Mouse (Mus musculus): ENCODE data around the gene Trmt10a. TPM values are rescaled to one million over a fixed set of nuclear protein-coding genes. Genes with fewer than 3 reads are reported as not detected.

Gene Trmt10a
- total and polyA plus RNA-seq, 2 experiments, result 1.0 to 3.8 TPM

GRCm38 (mm10) chr3:138116871-138117270 is 26.4 kb upstream of the Trmt10a start:
- Histone ChIP-seq H3K79me2 (ENCODE audit: control insufficient read depth, insufficient read depth, low read length) (no peaks in the 10 kb centered on the region; the same call in 1 of the 2 replicates), H3K9ac (ENCODE audit: low read depth, low read length) (no peak overlapping the region), H3K36me3 (ENCODE audit: control insufficient read depth, insufficient read depth, low read length) (peaks cover 83% of the 10 kb centered on the region), H3K27me3 (ENCODE audit: control insufficient read depth, insufficient read depth, low read length) (no peaks in the 10 kb centered on the region), H3K4me3 (ENCODE audit: insufficient read depth, low read depth, low read length) (no peak overlapping the region), H3K4me1 (ENCODE audit: control insufficient read depth, insufficient read depth, low read length) (no peaks in the 10 kb centered on the region), H3K27ac (replicated peaks; ENCODE audit: insufficient read depth, low read depth, low read length) (no peak overlapping the region)
- 90% methylated on average over 4 of the region's 4 CpGs for WGBS
- TF ChIP-seq CTCF (IDR thresholded peaks at IDR 0.05; ENCODE audit: low read depth, low read length), result no peak
- no peak for TF ChIP-seq POLR2A (IDR thresholded peaks at IDR 0.05; ENCODE audit: extremely low read depth, insufficient read depth, low read length)
- no peak for DNase-seq (ENCODE audit: extremely low read depth, low read depth, low spot score)

GRCm38 (mm10) chr3:138118392-138118791 is 24.9 kb upstream of the Trmt10a start:
- TF ChIP-seq CTCF (IDR thresholded peaks at IDR 0.05; ENCODE audit: low read depth, low read length) (no peak), POLR2A (IDR thresholded peaks at IDR 0.05; ENCODE audit: extremely low read depth, insufficient read depth, low read length) (no peak)
- WGBS, result 73% methylated on average over 6 of the region's 6 CpGs
- Histone ChIP-seq H3K36me3 (ENCODE audit: control insufficient read depth, insufficient read depth, low read length) (peaks cover 89% of the 10 kb centered on the region), H3K9ac (ENCODE audit: low read depth, low read length) (no peak overlapping the region), H3K4me1 (ENCODE audit: control insufficient read depth, insufficient read depth, low read length) (no peaks in the 10 kb centered on the region), H3K4me3 (ENCODE audit: insufficient read depth, low read depth, low read length) (no peak overlapping the region; the same call in 1 of the 2 replicates), H3K27me3 (ENCODE audit: control insufficient read depth, insufficient read depth, low read length) (no peaks in the 10 kb centered on the region), H3K27ac (replicated peaks; ENCODE audit: insufficient read depth, low read depth, low read length) (no peak overlapping the region), H3K79me2 (ENCODE audit: control insufficient read depth, insufficient read depth, low read length) (no peaks in the 10 kb centered on the region; the same call in 1 of the 2 replicates)
- no peak for DNase-seq (ENCODE audit: extremely low read depth, low read depth, low spot score)

GRCm38 (mm10) chr3:138118831-138119230 is 24.4 kb upstream of the Trmt10a start:
- WGBS, result 83% methylated on average over 14 of the region's 14 CpGs
- no peak overlapping the region for H3K27ac ChIP-seq (replicated peaks; ENCODE audit: insufficient read depth, low read depth, low read length)
- no peaks in the 10 kb centered on the region for H3K27me3 ChIP-seq (ENCODE audit: control insufficient read depth, insufficient read depth, low read length)
- H3K4me3 ChIP-seq (ENCODE audit: insufficient read depth, low read depth, low read length), result peak overlapping the region; percentile 49
- no peaks in the 10 kb centered on the region; the same call in 1 of the 2 replicates for H3K79me2 ChIP-seq (ENCODE audit: control insufficient read depth, insufficient read depth, low read length)
- H3K36me3 ChIP-seq (ENCODE audit: control insufficient read depth, insufficient read depth, low read length), result peaks cover 89% of the 10 kb centered on the region
- TF ChIP-seq POLR2A (IDR thresholded peaks at IDR 0.05; ENCODE audit: extremely low read depth, insufficient read depth, low read length) (no peak), CTCF (IDR thresholded peaks at IDR 0.05; ENCODE audit: low read depth, low read length) (no peak)
- no peaks in the 10 kb centered on the region for H3K4me1 ChIP-seq (ENCODE audit: control insufficient read depth, insufficient read depth, low read length)
- no peak for DNase-seq (ENCODE audit: extremely low read depth, low read depth, low spot score)
- no peak overlapping the region for H3K9ac ChIP-seq (ENCODE audit: low read depth, low read length)

GRCm38 (mm10) chr3:138119444-138120105 is 23.7 kb upstream of the Trmt10a start:
- TF ChIP-seq CTCF (IDR thresholded peaks at IDR 0.05; ENCODE audit: low read depth, low read length) (no peak), POLR2A (IDR thresholded peaks at IDR 0.05; ENCODE audit: extremely low read depth, insufficient read depth, low read length) (no peak)
- Histone ChIP-seq H3K36me3 (ENCODE audit: control insufficient read depth, insufficient read depth, low read length) (peaks cover 89% of the 10 kb centered on the region), H3K4me3 (ENCODE audit: insufficient read depth, low read depth, low read length) (no peak overlapping the region), H3K27ac (replicated peaks; ENCODE audit: insufficient read depth, low read depth, low read length) (no peak overlapping the region), H3K4me1 (ENCODE audit: control insufficient read depth, insufficient read depth, low read length) (no peaks in the 10 kb centered on the region), H3K9ac (ENCODE audit: low read depth, low read length) (no peak overlapping the region), H3K79me2 (ENCODE audit: control insufficient read depth, insufficient read depth, low read length) (no peaks in the 10 kb centered on the region; the same call in 1 of the 2 replicates), H3K27me3 (ENCODE audit: control insufficient read depth, insufficient read depth, low read length) (no peaks in the 10 kb centered on the region)
- WGBS, result 90% methylated on average over 16 of the region's 16 CpGs
- DNase-seq (ENCODE audit: extremely low read depth, low read depth, low spot score), result no peak

- Histone ChIP-seq H3K4me3 (ENCODE audit: insufficient read depth, low read depth, low read length) (no peak overlapping the region), H3K4me1 (ENCODE audit: control insufficient read depth, insufficient read depth, low read length) (no peaks in the 10 kb centered on the region), H3K27ac (replicated peaks; ENCODE audit: insufficient read depth, low read depth, low read length) (no peak overlapping the region), H3K36me3 (ENCODE audit: control insufficient read depth, insufficient read depth, low read length) (peaks cover 88% of the 10 kb centered on the region), H3K9ac (ENCODE audit: low read depth, low read length) (no peak overlapping the region), H3K79me2 (ENCODE audit: control insufficient read depth, insufficient read depth, low read length) (peaks cover 7% of the 10 kb centered on the region), H3K27me3 (ENCODE audit: control insufficient read depth, insufficient read depth, low read length) (no peaks in the 10 kb centered on the region)
- TF ChIP-seq POLR2A (IDR thresholded peaks at IDR 0.05; ENCODE audit: extremely low read depth, insufficient read depth, low read length) (no peak), CTCF (IDR thresholded peaks at IDR 0.05; ENCODE audit: low read depth, low read length) (no peak)
- 77% methylated on average over 2 of the region's 2 CpGs for WGBS
- DNase-seq (ENCODE audit: extremely low read depth, low read depth, low spot score), result no peak
These were observed 21.8 kb upstream of the Trmt10a start for GRCm38 (mm10) chr3:138121461-138121860.

- Histone ChIP-seq H3K4me1 (ENCODE audit: control insufficient read depth, insufficient read depth, low read length) (peaks cover 12% of the 10 kb centered on the region), H3K36me3 (ENCODE audit: control insufficient read depth, insufficient read depth, low read length) (peaks cover 67% of the 10 kb centered on the region), H3K27ac (replicated peaks; ENCODE audit: insufficient read depth, low read depth, low read length) (no peak overlapping the region), H3K27me3 (ENCODE audit: control insufficient read depth, insufficient read depth, low read length) (no peaks in the 10 kb centered on the region), H3K9ac (ENCODE audit: low read depth, low read length) (no peak overlapping the region), H3K4me3 (ENCODE audit: insufficient read depth, low read depth, low read length) (no peak overlapping the region), H3K79me2 (ENCODE audit: control insufficient read depth, insufficient read depth, low read length) (peaks cover 28% of the 10 kb centered on the region)
- DNase-seq (ENCODE audit: extremely low read depth, low read depth, low spot score), result no peak
- no peak for TF ChIP-seq POLR2A (IDR thresholded peaks at IDR 0.05; ENCODE audit: extremely low read depth, insufficient read depth, low read length)
- no peak for TF ChIP-seq CTCF (IDR thresholded peaks at IDR 0.05; ENCODE audit: low read depth, low read length)
- 89% methylated on average over 10 of the region's 10 CpGs for WGBS
These were observed 19.4 kb upstream of the Trmt10a start for GRCm38 (mm10) chr3:138123842-138124241.

Measured in liver, adult 2 months (tissue).